Mouse (Mus musculus): Measurements from ENCODE around the gene Cish. TPM values are rescaled to one million over a fixed set of nuclear protein-coding genes. Genes with fewer than 3 reads are reported as not detected.
A peak's percentile ranks its signal among the peaks of the same experiment; 100 is the strongest.

Gene Cish
- total and polyA plus RNA-seq, 2 experiments from 2014 or later, result 5.3 to 8.8 TPM

- Histone ChIP-seq H3K4me1 (ENCODE audit: insufficient read depth, low read length) (peaks cover 36% of the 10 kb centered on the region), H3K4me3 (ENCODE audit: low read length) (no peak overlapping the region), H3K4me2 (ENCODE audit: low read depth, low read length) (no peak overlapping the region), H3K27ac (peak overlapping the region; percentile 77), H3K36me3 (ENCODE audit: insufficient read depth, low read length) (no peaks in the 10 kb centered on the region), H3K9me3 (ENCODE audit: low read length) (no peaks in the 10 kb centered on the region), H3K27me3 (ENCODE audit: insufficient read depth, low read length) (no peaks in the 10 kb centered on the region), H3K9ac (replicated peaks; ENCODE audit: low read length) (no peak overlapping the region)
- ATAC-seq (peak; percentile 70), DNase-seq (ENCODE audit: low spot score) (peak; percentile 83)
- WGBS, result 26% methylated on average over 3 of the region's 3 CpGs
- no peak for TF ChIP-seq CTCF (IDR thresholded peaks at IDR 0.05; ENCODE audit: low read depth)
These were observed 40.2 kb upstream of the Cish start for GRCm38 (mm10) chr9:107255596-107255995.

- no peak for TF ChIP-seq CTCF (IDR thresholded peaks at IDR 0.05; ENCODE audit: low read depth)
- Histone ChIP-seq H3K4me2 (ENCODE audit: low read depth, low read length) (no peak overlapping the region), H3K27ac (peak overlapping the region; percentile 60; the same call in 1 of the 2 replicates), H3K27me3 (ENCODE audit: insufficient read depth, low read length) (no peaks in the 10 kb centered on the region), H3K36me3 (ENCODE audit: insufficient read depth, low read length) (no peaks in the 10 kb centered on the region), H3K9me3 (ENCODE audit: low read length) (no peaks in the 10 kb centered on the region), H3K4me3 (ENCODE audit: low read length) (no peak overlapping the region), H3K9ac (replicated peaks; ENCODE audit: low read length) (0 out of 2 replicates have a peak overlapping the region, but pooled peaks have one; percentile 9), H3K4me1 (ENCODE audit: insufficient read depth, low read length) (peaks cover 20% of the 10 kb centered on the region)
- DNase-seq (ENCODE audit: low spot score) (peak; percentile 5), ATAC-seq (no peak)
- 62% methylated on average over 6 of the region's 6 CpGs for WGBS
These were observed 36.3 kb upstream of the Cish start for GRCm38 (mm10) chr9:107259571-107259970.

GRCm38 (mm10) chr9:107260429-107260828 lies 35.4 kb upstream of the Cish start:
- Histone ChIP-seq H3K27ac (peak overlapping the region; percentile 60; the same call in 1 of the 2 replicates), H3K27me3 (ENCODE audit: insufficient read depth, low read length) (no peaks in the 10 kb centered on the region), H3K9me3 (ENCODE audit: low read length) (no peaks in the 10 kb centered on the region), H3K4me2 (ENCODE audit: low read depth, low read length) (no peak overlapping the region), H3K36me3 (ENCODE audit: insufficient read depth, low read length) (no peaks in the 10 kb centered on the region), H3K4me1 (ENCODE audit: insufficient read depth, low read length) (peaks cover 12% of the 10 kb centered on the region), H3K9ac (replicated peaks; ENCODE audit: low read length) (0 out of 2 replicates have a peak overlapping the region, but pooled peaks have one; percentile 21), H3K4me3 (ENCODE audit: low read length) (no peak overlapping the region)
- 39% methylated on average over 2 of the region's 2 CpGs for WGBS
- DNase-seq (ENCODE audit: low spot score) (no peak), ATAC-seq (no peak)
- no peak for TF ChIP-seq CTCF (IDR thresholded peaks at IDR 0.05; ENCODE audit: low read depth)

- Histone ChIP-seq H3K27me3 (ENCODE audit: insufficient read depth, low read length) (no peaks in the 10 kb centered on the region), H3K4me2 (ENCODE audit: low read depth, low read length) (no peak overlapping the region), H3K4me1 (ENCODE audit: insufficient read depth, low read length) (peaks cover 7% of the 10 kb centered on the region), H3K9ac (replicated peaks; ENCODE audit: low read length) (peak overlapping the region; percentile 21; the same call in 1 of the 2 replicates), H3K9me3 (ENCODE audit: low read length) (no peaks in the 10 kb centered on the region), H3K27ac (peak overlapping the region; percentile 60; the same call in 1 of the 2 replicates), H3K36me3 (ENCODE audit: insufficient read depth, low read length) (no peaks in the 10 kb centered on the region), H3K4me3 (ENCODE audit: low read length) (no peak overlapping the region)
- TF ChIP-seq CTCF (IDR thresholded peaks at IDR 0.05; ENCODE audit: low read depth), result no peak
- ATAC-seq (no peak), DNase-seq (ENCODE audit: low spot score) (no peak)
- WGBS, result 44% methylated on average over 8 of the region's 8 CpGs
These were observed 35.0 kb upstream of the Cish start for GRCm38 (mm10) chr9:107260836-107261235.

GRCm38 (mm10) chr9:107261792-107262191 lies 34.0 kb upstream of the Cish start:
- H3K4me3 ChIP-seq (ENCODE audit: low read length), result no peak overlapping the region
- no peak overlapping the region for H3K27ac ChIP-seq
- no peak for DNase-seq (ENCODE audit: low spot score)
- peaks cover 4% of the 10 kb centered on the region; the same call in 1 of the 2 replicates for H3K4me1 ChIP-seq (ENCODE audit: insufficient read depth, low read length)
- no peak for TF ChIP-seq CTCF (IDR thresholded peaks at IDR 0.05; ENCODE audit: low read depth)
- no peaks in the 10 kb centered on the region for H3K27me3 ChIP-seq (ENCODE audit: insufficient read depth, low read length)
- H3K36me3 ChIP-seq (ENCODE audit: insufficient read depth, low read length), result no peaks in the 10 kb centered on the region
- H3K9me3 ChIP-seq (ENCODE audit: low read length), result no peaks in the 10 kb centered on the region
- no peak for ATAC-seq
- WGBS, result 80% methylated on average over 6 of the region's 6 CpGs
- H3K4me2 ChIP-seq (ENCODE audit: low read depth, low read length), result no peak overlapping the region
- H3K9ac ChIP-seq (replicated peaks; ENCODE audit: low read length), result no peak overlapping the region

GRCm38 (mm10) chr9:107262375-107262774 lies 33.5 kb upstream of the Cish start:
- WGBS, result 72% methylated on average over 7 of the region's 7 CpGs
- Histone ChIP-seq H3K27me3 (ENCODE audit: insufficient read depth, low read length) (no peaks in the 10 kb centered on the region), H3K27ac (no peak overlapping the region), H3K4me3 (ENCODE audit: low read length) (no peak overlapping the region), H3K4me2 (ENCODE audit: low read depth, low read length) (no peak overlapping the region), H3K4me1 (ENCODE audit: insufficient read depth, low read length) (peaks cover 4% of the 10 kb centered on the region; the same call in 1 of the 2 replicates), H3K36me3 (ENCODE audit: insufficient read depth, low read length) (no peaks in the 10 kb centered on the region), H3K9me3 (ENCODE audit: low read length) (no peaks in the 10 kb centered on the region), H3K9ac (replicated peaks; ENCODE audit: low read length) (no peak overlapping the region)
- peak; percentile 29 for DNase-seq (ENCODE audit: low spot score)
- no peak for TF ChIP-seq CTCF (IDR thresholded peaks at IDR 0.05; ENCODE audit: low read depth)
- peak; percentile 59; the same call in 1 of the 2 replicates for ATAC-seq

GRCm38 (mm10) chr9:107263912-107264311 lies 31.9 kb upstream of the Cish start:
- Histone ChIP-seq H3K27ac (no peak overlapping the region), H3K4me1 (ENCODE audit: insufficient read depth, low read length) (peaks cover 4% of the 10 kb centered on the region; the same call in 1 of the 2 replicates), H3K4me2 (ENCODE audit: low read depth, low read length) (no peak overlapping the region), H3K9ac (replicated peaks; ENCODE audit: low read length) (no peak overlapping the region), H3K36me3 (ENCODE audit: insufficient read depth, low read length) (no peaks in the 10 kb centered on the region), H3K9me3 (ENCODE audit: low read length) (no peaks in the 10 kb centered on the region), H3K4me3 (ENCODE audit: low read length) (no peak overlapping the region), H3K27me3 (ENCODE audit: insufficient read depth, low read length) (no peaks in the 10 kb centered on the region)
- ATAC-seq, result no peak
- WGBS, result 93% methylated on average over 5 of the region's 5 CpGs
- no peak for DNase-seq (ENCODE audit: low spot score)
- no peak for TF ChIP-seq CTCF (IDR thresholded peaks at IDR 0.05; ENCODE audit: low read depth)
